Mouse (Mus musculus) cortical plate, adult 2 months (tissue): ENCODE data around the gene Wfdc15a.

Source experiments
- CTCF ChIP-seq: fragments of 200-500 bp; IDR thresholded peaks from 2 replicates; pipeline ENCODE4 v1.5.1; 2011; ENCODE audit warnings: mild to moderate bottlenecking, control low read depth, low read length; ENCODE audit not compliant: insufficient read depth; ENCODE audit errors: extremely low read depth
- POLR2A ChIP-seq: fragments of 200-500 bp; IDR thresholded peaks from 2 replicates; pipeline ENCODE4 v1.6.1; 2011; ENCODE audit warnings: mild to moderate bottlenecking, low read length, control low read depth; ENCODE audit not compliant: insufficient read depth; ENCODE audit errors: extremely low read depth

GRCm38 (mm10) chr2:164161515-164162055 is 38.3 kb downstream of the Wfdc15a start:
- TF ChIP-seq POLR2A = no peak
- TF ChIP-seq CTCF = no peak
